ENCODE assay signal across 8 mouse cellular contexts in the genomic region with DNA sequence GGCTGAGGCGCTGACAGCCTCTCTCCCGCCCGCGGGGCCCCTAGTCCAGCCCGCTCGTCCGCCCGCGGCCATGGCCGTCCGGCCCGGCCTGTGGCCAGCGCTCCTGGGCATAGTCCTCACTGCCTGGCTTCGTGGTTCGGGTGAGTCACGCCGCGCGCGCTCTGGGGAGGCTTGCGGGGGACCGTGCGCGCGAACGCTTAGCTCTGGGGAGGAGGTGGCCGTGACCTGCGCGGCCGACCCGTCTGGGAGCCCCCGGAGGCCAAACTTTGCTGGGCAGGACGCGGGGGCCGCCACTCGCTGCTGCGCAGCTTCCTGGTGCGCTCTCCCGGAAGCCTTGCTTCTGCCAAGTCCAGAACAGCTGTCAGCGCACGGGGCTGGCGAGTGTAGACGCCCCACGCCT. TPM values are rescaled to one million over a fixed set of nuclear protein-coding genes. Genes with fewer than 3 reads are reported as not detected.
DNase-seq lines count a peak whose midpoint lies in the region; ATAC-seq and TF ChIP-seq lines count a peak whose summit lies in the region.

No protein-coding gene starts in this region.

- no peak for TF ChIP-seq CTCF in intestine, postnatal 0 days (IDR thresholded peaks at IDR 0.05; ENCODE audit: low read depth)
- no peak for TF ChIP-seq CTCF in lung, embryonic 14.5 days (IDR thresholded peaks at IDR 0.05; ENCODE audit: low read depth)

- H3K9me3 ChIP-seq in intestine, postnatal 0 days (ENCODE audit: control insufficient read depth): no peaks in the 10 kb centered on the region
- H3K9me3 ChIP-seq in lung, embryonic 14.5 days (ENCODE audit: low read depth, low read length): no peaks in the 10 kb centered on the region

- no peaks in the 10 kb centered on the region for H3K36me3 ChIP-seq in intestine, postnatal 0 days (ENCODE audit: control insufficient read depth, insufficient read depth)
- H3K36me3 ChIP-seq in lung, embryonic 14.5 days (ENCODE audit: insufficient read depth): no peaks in the 10 kb centered on the region

- H3K4me1 ChIP-seq in brown adipose tissue, adult 24 weeks (ENCODE audit: control insufficient read depth, insufficient read depth, insufficient read length, low read length): no peaks in the 10 kb centered on the region
- H3K4me1 ChIP-seq in intestine, postnatal 0 days (replicated peaks; ENCODE audit: control insufficient read depth, insufficient read depth, low read length): no peaks in the 10 kb centered on the region; the same call in 1 of the 2 replicates
- H3K4me1 ChIP-seq in lung, embryonic 14.5 days (ENCODE audit: insufficient read depth): no peaks in the 10 kb centered on the region; the same call in 1 of the 2 replicates

- peak overlapping the region; percentile 92 for H3K4me3 ChIP-seq in brown adipose tissue, adult 24 weeks (ENCODE audit: insufficient read depth, low read depth, low read length)
- H3K4me3 ChIP-seq in intestine, postnatal 0 days (ENCODE audit: low read depth, low read length): peak overlapping the region; percentile 54
- H3K4me3 ChIP-seq in lung, embryonic 14.5 days (ENCODE audit: low read depth, low read length): peak overlapping the region; percentile 65

- WGBS in intestine, postnatal 0 days: under 1% methylated on average over 38 of the region's 44 CpGs
- WGBS in lung, embryonic 14.5 days: 1% methylated on average over 43 of the region's 44 CpGs

- H3K27me3 ChIP-seq in intestine, postnatal 0 days (replicated peaks; ENCODE audit: control insufficient read depth, insufficient read depth, low read length): peaks cover 60% of the 10 kb centered on the region
- peaks cover 55% of the 10 kb centered on the region for H3K27me3 ChIP-seq in lung, embryonic 14.5 days (ENCODE audit: insufficient read depth, low read length)

- peak overlapping the region; percentile 92 for H3K4me2 ChIP-seq in intestine, postnatal 0 days (replicated peaks; ENCODE audit: low read depth)
- peak overlapping the region; percentile 99 for H3K4me2 ChIP-seq in lung, embryonic 14.5 days

- peak; percentile 69 to 75 for DNase-seq in left cerebral cortex, adult 18-20 months (ENCODE audit: low spot score in 2 of 2)
- DNase-seq in left cerebral cortex, adult 11 months (ENCODE audit: low spot score): no peak
- peak; percentile 48 for DNase-seq in heart, adult 18-20 months
- DNase-seq in lung, embryonic 14.5 days: peak; percentile 82
- DNase-seq in right cerebral cortex, adult 2 months (ENCODE audit: low spot score in 2 of 2): peak; percentile 66 to 67
- no peak for DNase-seq in layer of hippocampus, postnatal 25 days (ENCODE audit: extremely low spot score in 1 of 2, low spot score in 1 of 2)

- no peak overlapping the region for H3K9ac ChIP-seq in intestine, postnatal 0 days (ENCODE audit: low read depth, low read length)
- peak overlapping the region; percentile 55 for H3K9ac ChIP-seq in lung, embryonic 14.5 days

- no peak overlapping the region for H3K27ac ChIP-seq in brown adipose tissue, adult 24 weeks (replicated peaks; ENCODE audit: low read depth, low read length)
- no peak overlapping the region for H3K27ac ChIP-seq in intestine, postnatal 0 days (ENCODE audit: low read depth, low read length)
- no peak overlapping the region; the same call in 1 of the 2 replicates for H3K27ac ChIP-seq in lung, embryonic 14.5 days (ENCODE audit: low read depth)

- 0 out of 2 replicates have a peak, but pooled peaks have one; percentile 33 for ATAC-seq in intestine, postnatal 0 days
- peak; percentile 68 for ATAC-seq in lung, embryonic 14.5 days (ENCODE audit: insufficient read depth)

RNA-seq across cellular contexts. Expression of gene Unc5a, which starts 0.4 kb away (rescaled TPM):
- 100 to 1,000 TPM; 104 to 107 TPM for total RNA-seq in left cerebral cortex, adult 18-20 months (2021)
- polyA plus RNA-seq in brown adipose tissue, adult 24 weeks (2012; ENCODE audit: insufficient read depth, insufficient read length, missing spikeins): 3.1 and 3.6 TPM in 2 replicates
- total RNA-seq in heart, adult 18-20 months (2021): under 1 TPM; 0.42 to 0.51 TPM
- polyA plus RNA-seq in intestine, postnatal 0 days (2015; fragmentation: Nextera tagmentation; extraction: Ambion mirVana): 0.90 and 1.1 TPM in 2 replicates
- 6.5 and 7.5 TPM in 2 replicates for polyA plus RNA-seq in lung, embryonic 14.5 days (2014; fragmentation: Nextera tagmentation; extraction: Ambion mirVana)
- 100 to 1,000 TPM; 140 to 143 TPM for total RNA-seq in layer of hippocampus, postnatal 25 days (2021)

Comparison
In these comparisons a context has a peak if more than half of its experiments do, and no peak if none do; other contexts are left out.
1. DNase-seq: peak in left cerebral cortex, adult 18-20 months (2 of 2), heart, adult 18-20 months (2 of 2), lung, embryonic 14.5 days (single experiment) and right cerebral cortex, adult 2 months (2 of 2); none in left cerebral cortex, adult 11 months (single experiment) and layer of hippocampus, postnatal 25 days (0 of 2).
2. RNA of gene Unc5a, which starts 0.4 kb away (total RNA-seq): 140 to 143 TPM in layer of hippocampus, postnatal 25 days and 104 to 107 TPM in left cerebral cortex, adult 18-20 months; 0.42 to 0.51 TPM in heart, adult 18-20 months; every median in the first group is over 10 times any median in the second.
3. Peak in every context shown above with its lines, with median percentiles within 50 percentile points of each other: H3K4me3 ChIP-seq.